Mouse (Mus musculus): Measurements from ENCODE around the gene Ttc39a. TPM values are rescaled to one million over a fixed set of nuclear protein-coding genes. Genes with fewer than 3 reads are reported as not detected.

Ttc39a gene
- polyA plus RNA-seq, 1 experiment from 2014 or later = 2.8 TPM

- WGBS = 92% methylated on average over 7 of the region's 7 CpGs
- H3K27me3 ChIP-seq (ENCODE audit: control insufficient read depth, insufficient read depth, low read depth, low read length) = no peaks in the 10 kb centered on the region
- H3K4me1 ChIP-seq (ENCODE audit: control insufficient read depth, insufficient read depth, low read length) = no peaks in the 10 kb centered on the region; the same call in 1 of the 2 replicates
- H3K9me3 ChIP-seq (replicated peaks; ENCODE audit: control insufficient read depth, low read length, poor library complexity, severe bottlenecking) = no peaks in the 10 kb centered on the region
- H3K9ac ChIP-seq (ENCODE audit: low read depth, low read length) = no peak overlapping the region
- no peak overlapping the region for H3K4me3 ChIP-seq (ENCODE audit: low read depth, low read length)
- H3K27ac ChIP-seq (ENCODE audit: low read length) = no peak overlapping the region
- no peaks in the 10 kb centered on the region for H3K36me3 ChIP-seq (ENCODE audit: control insufficient read depth, insufficient read depth, low read length)
- no peak overlapping the region for H3K4me2 ChIP-seq (ENCODE audit: low read length)
- ATAC-seq = no peak
Observed at GRCm38 (mm10) chr4:109430250-109430649, 23.8 kb downstream of the Ttc39a start.

- WGBS = 56% methylated on average over 13 of the region's 13 CpGs
- Histone ChIP-seq H3K36me3 (ENCODE audit: control insufficient read depth, insufficient read depth, low read length) (no peaks in the 10 kb centered on the region), H3K4me2 (ENCODE audit: low read length) (no peak overlapping the region), H3K9me3 (replicated peaks; ENCODE audit: control insufficient read depth, low read length, poor library complexity, severe bottlenecking) (no peaks in the 10 kb centered on the region), H3K4me3 (ENCODE audit: low read depth, low read length) (no peak overlapping the region), H3K27ac (ENCODE audit: low read length) (no peak overlapping the region), H3K27me3 (ENCODE audit: control insufficient read depth, insufficient read depth, low read depth, low read length) (no peaks in the 10 kb centered on the region), H3K4me1 (ENCODE audit: control insufficient read depth, insufficient read depth, low read length) (no peaks in the 10 kb centered on the region; the same call in 1 of the 2 replicates), H3K9ac (ENCODE audit: low read depth, low read length) (no peak overlapping the region)
- ATAC-seq = peak; percentile 8; the same call in 1 of the 2 replicates
Observed at GRCm38 (mm10) chr4:109430854-109431253, 24.4 kb downstream of the Ttc39a start.

GRCm38 (mm10) chr4:109432668-109433375 lies 26.4 kb downstream of the Ttc39a start:
- H3K9me3 ChIP-seq (replicated peaks; ENCODE audit: control insufficient read depth, low read length, poor library complexity, severe bottlenecking) = no peaks in the 10 kb centered on the region

GRCm38 (mm10) chr4:109433641-109434040 lies 27.2 kb downstream of the Ttc39a start:
- H3K36me3 ChIP-seq (ENCODE audit: control insufficient read depth, insufficient read depth, low read length) = no peaks in the 10 kb centered on the region
- H3K27me3 ChIP-seq (ENCODE audit: control insufficient read depth, insufficient read depth, low read depth, low read length) = no peaks in the 10 kb centered on the region
- no peak overlapping the region for H3K4me2 ChIP-seq (ENCODE audit: low read length)
- ATAC-seq = no peak
- H3K4me3 ChIP-seq (ENCODE audit: low read depth, low read length) = no peak overlapping the region
- no peak overlapping the region for H3K9ac ChIP-seq (ENCODE audit: low read depth, low read length)
- no peaks in the 10 kb centered on the region for H3K9me3 ChIP-seq (replicated peaks; ENCODE audit: control insufficient read depth, low read length, poor library complexity, severe bottlenecking)
- H3K4me1 ChIP-seq (ENCODE audit: control insufficient read depth, insufficient read depth, low read length) = no peaks in the 10 kb centered on the region; the same call in 1 of the 2 replicates
- WGBS = 83% methylated on average over 6 of the region's 6 CpGs
- no peak overlapping the region for H3K27ac ChIP-seq (ENCODE audit: low read length)

More at GRCm38 (mm10) chr4:109432668-109433375, 26.4 kb downstream of the Ttc39a start:
- 74% methylated on average over 16 of the region's 16 CpGs for WGBS
- H3K36me3 ChIP-seq (ENCODE audit: control insufficient read depth, insufficient read depth, low read length) = no peaks in the 10 kb centered on the region
- H3K9ac ChIP-seq (ENCODE audit: low read depth, low read length) = no peak overlapping the region
- H3K4me2 ChIP-seq (ENCODE audit: low read length) = no peak overlapping the region
- no peaks in the 10 kb centered on the region for H3K27me3 ChIP-seq (ENCODE audit: control insufficient read depth, insufficient read depth, low read depth, low read length)
- no peak overlapping the region for H3K4me3 ChIP-seq (ENCODE audit: low read depth, low read length)
- peak; percentile 42 for ATAC-seq
- no peak overlapping the region for H3K27ac ChIP-seq (ENCODE audit: low read length)
- no peaks in the 10 kb centered on the region; the same call in 1 of the 2 replicates for H3K4me1 ChIP-seq (ENCODE audit: control insufficient read depth, insufficient read depth, low read length)

- Histone ChIP-seq H3K27me3 (ENCODE audit: control insufficient read depth, insufficient read depth, low read depth, low read length) (no peaks in the 10 kb centered on the region), H3K36me3 (ENCODE audit: control insufficient read depth, insufficient read depth, low read length) (no peaks in the 10 kb centered on the region), H3K4me3 (ENCODE audit: low read depth, low read length) (no peak overlapping the region), H3K4me2 (ENCODE audit: low read length) (no peak overlapping the region), H3K4me1 (ENCODE audit: control insufficient read depth, insufficient read depth, low read length) (no peaks in the 10 kb centered on the region; the same call in 1 of the 2 replicates), H3K9me3 (replicated peaks; ENCODE audit: control insufficient read depth, low read length, poor library complexity, severe bottlenecking) (no peaks in the 10 kb centered on the region), H3K27ac (ENCODE audit: low read length) (no peak overlapping the region), H3K9ac (ENCODE audit: low read depth, low read length) (no peak overlapping the region)
- 96% methylated on average over 1 of the region's 1 CpGs for WGBS
- no peak for ATAC-seq
Observed at GRCm38 (mm10) chr4:109434256-109434655, 27.8 kb downstream of the Ttc39a start.

GRCm38 (mm10) chr4:109437913-109438878 lies 31.8 kb downstream of the Ttc39a start:
- H3K4me3 ChIP-seq (ENCODE audit: low read depth, low read length) = no peak overlapping the region
- H3K27ac ChIP-seq (ENCODE audit: low read length) = no peak overlapping the region
- no peaks in the 10 kb centered on the region for H3K9me3 ChIP-seq (replicated peaks; ENCODE audit: control insufficient read depth, low read length, poor library complexity, severe bottlenecking)
- H3K9ac ChIP-seq (ENCODE audit: low read depth, low read length) = no peak overlapping the region
- WGBS = 54% methylated on average over 9 of the region's 9 CpGs
- no peaks in the 10 kb centered on the region for H3K36me3 ChIP-seq (ENCODE audit: control insufficient read depth, insufficient read depth, low read length)
- H3K4me1 ChIP-seq (ENCODE audit: control insufficient read depth, insufficient read depth, low read length) = no peaks in the 10 kb centered on the region
- H3K4me2 ChIP-seq (ENCODE audit: low read length) = no peak overlapping the region
- peak; percentile 69 for ATAC-seq
- H3K27me3 ChIP-seq (ENCODE audit: control insufficient read depth, insufficient read depth, low read depth, low read length) = no peaks in the 10 kb centered on the region

GRCm38 (mm10) chr4:109439101-109439500 lies 32.7 kb downstream of the Ttc39a start:
- Histone ChIP-seq H3K4me1 (ENCODE audit: control insufficient read depth, insufficient read depth, low read length) (no peaks in the 10 kb centered on the region), H3K9ac (ENCODE audit: low read depth, low read length) (no peak overlapping the region), H3K27ac (ENCODE audit: low read length) (no peak overlapping the region), H3K4me3 (ENCODE audit: low read depth, low read length) (no peak overlapping the region), H3K4me2 (ENCODE audit: low read length) (no peak overlapping the region), H3K9me3 (replicated peaks; ENCODE audit: control insufficient read depth, low read length, poor library complexity, severe bottlenecking) (no peaks in the 10 kb centered on the region), H3K36me3 (ENCODE audit: control insufficient read depth, insufficient read depth, low read length) (no peaks in the 10 kb centered on the region), H3K27me3 (ENCODE audit: control insufficient read depth, insufficient read depth, low read depth, low read length) (no peaks in the 10 kb centered on the region)
- ATAC-seq = no peak
- whole genome bisulfite sequencing = 76% methylated on average over 8 of the region's 8 CpGs

- no peak overlapping the region for H3K9ac ChIP-seq (ENCODE audit: low read depth, low read length)
- H3K36me3 ChIP-seq (ENCODE audit: control insufficient read depth, insufficient read depth, low read length) = no peaks in the 10 kb centered on the region
- no peaks in the 10 kb centered on the region for H3K4me1 ChIP-seq (ENCODE audit: control insufficient read depth, insufficient read depth, low read length)
- WGBS = 79% methylated on average over 3 of the region's 3 CpGs
- H3K27ac ChIP-seq (ENCODE audit: low read length) = no peak overlapping the region
- H3K4me2 ChIP-seq (ENCODE audit: low read length) = no peak overlapping the region
- ATAC-seq = no peak
- H3K27me3 ChIP-seq (ENCODE audit: control insufficient read depth, insufficient read depth, low read depth, low read length) = no peaks in the 10 kb centered on the region
- H3K4me3 ChIP-seq (ENCODE audit: low read depth, low read length) = no peak overlapping the region
- no peaks in the 10 kb centered on the region for H3K9me3 ChIP-seq (replicated peaks; ENCODE audit: control insufficient read depth, low read length, poor library complexity, severe bottlenecking)
Observed at GRCm38 (mm10) chr4:109439825-109440248, 33.4 kb downstream of the Ttc39a start.

- no peak overlapping the region for H3K4me3 ChIP-seq (ENCODE audit: low read depth, low read length)
- H3K9ac ChIP-seq (ENCODE audit: low read depth, low read length) = no peak overlapping the region
- no peaks in the 10 kb centered on the region for H3K9me3 ChIP-seq (replicated peaks; ENCODE audit: control insufficient read depth, low read length, poor library complexity, severe bottlenecking)
- H3K4me1 ChIP-seq (ENCODE audit: control insufficient read depth, insufficient read depth, low read length) = no peaks in the 10 kb centered on the region
- H3K4me2 ChIP-seq (ENCODE audit: low read length) = no peak overlapping the region
- over 99% methylated on average over 5 of the region's 5 CpGs for WGBS
- H3K27ac ChIP-seq (ENCODE audit: low read length) = no peak overlapping the region
- no peaks in the 10 kb centered on the region for H3K36me3 ChIP-seq (ENCODE audit: control insufficient read depth, insufficient read depth, low read length)
- no peaks in the 10 kb centered on the region for H3K27me3 ChIP-seq (ENCODE audit: control insufficient read depth, insufficient read depth, low read depth, low read length)
- no peak for ATAC-seq
Observed at GRCm38 (mm10) chr4:109440381-109440780, 34.0 kb downstream of the Ttc39a start.
